Mouse (Mus musculus): ENCODE results near the gene Prdx5.

- TF ChIP-seq POLR2A (IDR thresholded peaks at IDR 0.05; ENCODE audit: borderline replicate concordance, extremely low read depth, insufficient read depth, insufficient read length, poor library complexity, severe bottlenecking) (no peak), CTCF (IDR thresholded peaks at IDR 0.05; ENCODE audit: borderline replicate concordance, extremely low read depth, insufficient read depth, insufficient read length) (no peak)
These were observed 40.0 kb upstream of the Prdx5 start for GRCm38 (mm10) chr19:6949951-6950350.
